Comparison of ENCODE assay signal across 9 mouse cellular contexts in the genomic region with DNA sequence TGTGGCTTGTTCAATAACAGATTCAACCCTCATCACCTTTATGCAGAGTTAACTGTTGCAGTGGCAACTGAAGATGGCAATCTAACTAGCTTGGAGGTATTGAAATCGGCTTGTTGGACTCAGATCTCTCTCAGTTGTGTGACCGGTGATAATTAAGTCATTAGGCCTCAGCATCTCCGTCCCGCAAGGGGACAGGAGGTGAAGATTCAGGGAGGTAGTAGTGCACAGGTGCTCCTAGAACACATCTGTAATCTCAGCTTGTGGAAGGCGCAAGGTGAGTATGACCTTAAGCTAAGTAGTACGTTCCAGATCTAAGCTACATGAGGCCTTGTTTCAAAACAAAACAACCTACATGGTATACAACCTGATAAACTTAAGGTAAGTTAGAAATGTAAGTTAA. TPM values are rescaled to one million over a fixed set of nuclear protein-coding genes. Genes with fewer than 3 reads are reported as not detected.
DNase-seq lines count a peak whose midpoint lies in the region; ATAC-seq and TF ChIP-seq lines count a peak whose summit lies in the region.
"Had no signal": no experiment of that assay in that cellular context is flagged by ENCODE, and none has a peak within 500 bp of the region (broad histone marks: within the 10 kb centered on the region; RNA-seq: fewer than 3 reads in every experiment).

No protein-coding gene starts in this region.

- H3K9ac ChIP-seq in embryonic facial prominence, embryonic 13.5 days: peak overlapping the region; percentile 97
- no peak overlapping the region for H3K9ac ChIP-seq in hindbrain, embryonic 16.5 days (ENCODE audit: low read depth, low read length)
- no peak overlapping the region for H3K9ac ChIP-seq in midbrain, embryonic 13.5 days (replicated peaks)

- no peak for TF ChIP-seq CTCF in layer of hippocampus, adult 2 months (conservative IDR thresholded peaks at IDR 0.05)

- H3K36me3 ChIP-seq in embryonic facial prominence, embryonic 13.5 days: peaks cover 45% of the 10 kb centered on the region
- peaks cover 13% of the 10 kb centered on the region for H3K36me3 ChIP-seq in hindbrain, embryonic 16.5 days (ENCODE audit: control insufficient read depth, insufficient read depth, low read length)
- peaks cover 30% of the 10 kb centered on the region for H3K36me3 ChIP-seq in midbrain, embryonic 13.5 days

- peaks cover 9% of the 10 kb centered on the region; the same call in 1 of the 2 replicates for H3K4me1 ChIP-seq in embryonic facial prominence, embryonic 13.5 days
- H3K4me1 ChIP-seq in hindbrain, embryonic 16.5 days (ENCODE audit: control insufficient read depth, insufficient read depth, low read depth, low read length): peaks cover 11% of the 10 kb centered on the region
- peaks cover 16% of the 10 kb centered on the region for H3K4me1 ChIP-seq in midbrain, embryonic 13.5 days (replicated peaks)

- peak overlapping the region; percentile 56; the same call in 1 of the 2 replicates for H3K27ac ChIP-seq in layer of hippocampus, adult 2 months
- H3K27ac ChIP-seq in embryonic facial prominence, embryonic 13.5 days: no peak overlapping the region
- no peak overlapping the region for H3K27ac ChIP-seq in hindbrain, embryonic 16.5 days (ENCODE audit: low read depth, low read length)
- no peak overlapping the region for H3K27ac ChIP-seq in midbrain, embryonic 13.5 days

- ATAC-seq in embryonic facial prominence, embryonic 13.5 days (ENCODE audit: insufficient number of reproducible peaks, insufficient read depth, low FRiP score, low TSS enrichment, low read depth): no peak
- no peak for ATAC-seq in hindbrain, embryonic 16.5 days
- no peak; the same call in 1 of the 2 replicates for ATAC-seq in midbrain, embryonic 13.5 days

- no peak for DNase-seq in layer of hippocampus, adult 2 months (ENCODE audit: low spot score in 2 of 2)
- no peak for DNase-seq in layer of hippocampus, postnatal 25 days (ENCODE audit: extremely low spot score in 1 of 2, low spot score in 1 of 2)
- no peak for DNase-seq in embryo, embryonic 9.5 days (ENCODE audit: extremely low spot score)
- no peak for DNase-seq in cerebellum, postnatal 25 days
- DNase-seq in layer of hippocampus, postnatal 36 days: no peak

- H3K4me2 ChIP-seq in embryonic facial prominence, embryonic 13.5 days: peak overlapping the region; percentile 66
- peak overlapping the region; percentile 21; the same call in 1 of the 2 replicates for H3K4me2 ChIP-seq in hindbrain, embryonic 16.5 days (ENCODE audit: low read length)
- H3K4me2 ChIP-seq in midbrain, embryonic 13.5 days (replicated peaks): 0 out of 2 replicates have a peak overlapping the region, but pooled peaks have one; percentile 4

- no peak overlapping the region for H3K4me3 ChIP-seq in layer of hippocampus, adult 2 months
- H3K4me3 ChIP-seq in embryonic facial prominence, embryonic 13.5 days: peak overlapping the region; percentile 97
- no peak overlapping the region for H3K4me3 ChIP-seq in hindbrain, embryonic 16.5 days (ENCODE audit: low read length)
- no peak overlapping the region for H3K4me3 ChIP-seq in midbrain, embryonic 13.5 days (replicated peaks)

- no peaks in the 10 kb centered on the region for H3K9me3 ChIP-seq in embryonic facial prominence, embryonic 13.5 days
- H3K9me3 ChIP-seq in hindbrain, embryonic 16.5 days (ENCODE audit: control insufficient read depth, low read length): no peaks in the 10 kb centered on the region
- H3K9me3 ChIP-seq in midbrain, embryonic 13.5 days: no peaks in the 10 kb centered on the region

- H3K27me3 ChIP-seq in embryonic facial prominence, embryonic 13.5 days: no peaks in the 10 kb centered on the region
- no peaks in the 10 kb centered on the region for H3K27me3 ChIP-seq in hindbrain, embryonic 16.5 days (replicated peaks; ENCODE audit: control insufficient read depth, insufficient read depth, low read length)
- H3K27me3 ChIP-seq in midbrain, embryonic 13.5 days: no peaks in the 10 kb centered on the region

- 51% methylated on average over 6 of the region's 6 CpGs for WGBS in embryonic facial prominence, embryonic 13.5 days
- 59% methylated on average over 6 of the region's 6 CpGs for WGBS in hindbrain, embryonic 16.5 days
- 59% methylated on average over 6 of the region's 6 CpGs for WGBS in midbrain, embryonic 13.5 days

RNA-seq across cellular contexts. Expression of a gene that starts 0.5 kb away (rescaled TPM):
- 10 to 100 TPM; 58.5 to 69.1 TPM for total RNA-seq in layer of hippocampus, adult 2 months (2021)
- 10 to 100 TPM; 61.9 to 69.5 TPM for total RNA-seq in layer of hippocampus, postnatal 25 days (2021)
- polyA plus RNA-seq in embryonic facial prominence, embryonic 13.5 days (2015; fragmentation: Nextera tagmentation; extraction: Ambion mirVana): 734 and 747 TPM in 2 replicates
- polyA plus RNA-seq in hindbrain, embryonic 16.5 days (2015; fragmentation: Nextera tagmentation; extraction: Ambion mirVana): 325 and 332 TPM in 2 replicates
- polyA plus RNA-seq in midbrain, embryonic 13.5 days (2015; fragmentation: Nextera tagmentation; extraction: Ambion mirVana): 700 and 723 TPM in 2 replicates
- total RNA-seq in layer of hippocampus, postnatal 36 days (2021): 10 to 100 TPM; 66.6 to 72.0 TPM

RNA-seq across cellular contexts. Expression of a gene that starts 50.1 kb away (rescaled TPM):
- total RNA-seq in layer of hippocampus, adult 2 months (2021): 10 to 100 TPM in 1 of 2 experiments, 1 to 10 TPM in 1; 8.0 to 12.9 TPM
- total RNA-seq in layer of hippocampus, postnatal 25 days (2021): 1 to 10 TPM; 6.0 to 6.6 TPM
- not detected in 2 replicates for polyA plus RNA-seq in embryonic facial prominence, embryonic 13.5 days (2015; fragmentation: Nextera tagmentation; extraction: Ambion mirVana)
- polyA plus RNA-seq in hindbrain, embryonic 16.5 days (2015; fragmentation: Nextera tagmentation; extraction: Ambion mirVana): not detected in 2 replicates
- not detected in 2 replicates for polyA plus RNA-seq in midbrain, embryonic 13.5 days (2015; fragmentation: Nextera tagmentation; extraction: Ambion mirVana)
- total RNA-seq in layer of hippocampus, postnatal 36 days (2021): 10 to 100 TPM in 1 of 2 experiments, 1 to 10 TPM in 1; 7.9 to 11.5 TPM
- polyA plus RNA-seq: lung, postnatal 0 days had no signal

RNA-seq across cellular contexts. Expression of a gene that starts 50.5 kb away (rescaled TPM):
- 10 to 100 TPM; 23.9 to 28.0 TPM for total RNA-seq in layer of hippocampus, adult 2 months (2021)
- 10 to 100 TPM; 22.7 to 30.4 TPM for total RNA-seq in layer of hippocampus, postnatal 25 days (2021)
- 7.9 and 9.3 TPM in 2 replicates for polyA plus RNA-seq in embryonic facial prominence, embryonic 13.5 days (2015; fragmentation: Nextera tagmentation; extraction: Ambion mirVana)
- 2.1 and 2.3 TPM in 2 replicates for polyA plus RNA-seq in hindbrain, embryonic 16.5 days (2015; fragmentation: Nextera tagmentation; extraction: Ambion mirVana)
- polyA plus RNA-seq in midbrain, embryonic 13.5 days (2015; fragmentation: Nextera tagmentation; extraction: Ambion mirVana): 3.5 TPM in 2 replicates
- 10 to 100 TPM; 28.2 to 29.1 TPM for total RNA-seq in layer of hippocampus, postnatal 36 days (2021)

Comparison
In these comparisons a context has a peak if more than half of its experiments do, and no peak if none do; other contexts are left out.
1. H3K4me2 ChIP-seq: peak in every context shown above with its lines; median percentile 66 in embryonic facial prominence, embryonic 13.5 days; 21 in hindbrain, embryonic 16.5 days; 4 in midbrain, embryonic 13.5 days.